Mouse (Mus musculus) gastrocnemius, postnatal 14 days (tissue): ENCODE results near the gene Ccdc34. TPM values are rescaled to one million over a fixed set of nuclear protein-coding genes. Genes with fewer than 3 reads are reported as not detected.
"Not testable (repeated sequence)": the region's sequence is repeated elsewhere in the genome, so short reads cannot be mapped to it uniquely, and the experiment has no call there.

Experiments
- DNase-seq: peaks from one replicate; pipeline ENCODE4 v3.0.0; 2021; ENCODE audit warnings: mixed read lengths
- intact Hi-C: fragments of 180-260 bp; cut with DNase I; formaldehyde crosslinking; loops from one replicate; pipeline ENCODE4 v1.15.1; 2025; ENCODE audit warnings: low total_unique reads
- total RNA-seq, 2 experiments: library from RNA; stranded (reverse); gene quantifications; 2 replicates each; pipeline ENCODE4 v1.2.3; 2021

Gene Ccdc34
- total RNA-seq, 2 experiments from 2014 or later: 5.8 to 6.5 TPM

- intact Hi-C loops: loop anchor here (10.0 kb wide), 1 partner anchor 142 kb away; no protein-coding TSS in a partner anchor
- DNase-seq: no peak
Observed at GRCm38 (mm10) chr2:110063131-110063530, 45.5 kb downstream of the Ccdc34 start.

GRCm38 (mm10) chr2:110068916-110069315 lies 51.3 kb downstream of the Ccdc34 start:
- DNase-seq: no peak

GRCm38 (mm10) chr2:110073023-110073422 lies 55.4 kb downstream of the Ccdc34 start:
- DNase-seq: no peak
- intact Hi-C loops: no loop called here

More at GRCm38 (mm10) chr2:110068916-110069315, 51.3 kb downstream of the Ccdc34 start:
- intact Hi-C loops: loop anchor here (10.0 kb wide), 1 partner anchor 136 kb away; no protein-coding TSS in a partner anchor

GRCm38 (mm10) chr2:110074646-110075452 lies 57.2 kb downstream of the Ccdc34 start:
- DNase-seq: no peak
- intact Hi-C loops: no loop called here

GRCm38 (mm10) chr2:110077240-110077639 lies 59.6 kb downstream of the Ccdc34 start:
- intact Hi-C loops: no loop called here
- no peak for DNase-seq

GRCm38 (mm10) chr2:110077655-110078054 lies 60.0 kb downstream of the Ccdc34 start:
- DNase-seq: no peak
- intact Hi-C loops: no loop called here

- intact Hi-C loops: no loop called here
- DNase-seq: no peak
Observed at GRCm38 (mm10) chr2:110080532-110080931, 62.9 kb downstream of the Ccdc34 start.

GRCm38 (mm10) chr2:110082975-110083374 lies 65.4 kb downstream of the Ccdc34 start:
- intact Hi-C loops: no loop called here
- DNase-seq: no peak

GRCm38 (mm10) chr2:110085701-110086143 lies 68.1 kb downstream of the Ccdc34 start:
- intact Hi-C loops: no loop called here
- DNase-seq: peak; percentile 32

- intact Hi-C loops: no loop called here
- DNase-seq: no peak
Observed at GRCm38 (mm10) chr2:110114133-110114532, 96.5 kb downstream of the Ccdc34 start.

- DNase-seq: no peak
- intact Hi-C loops: no loop called here
Observed at GRCm38 (mm10) chr2:110129396-110129795, 111.8 kb downstream of the Ccdc34 start.

- intact Hi-C loops: no loop called here
- no peak for DNase-seq
Observed at GRCm38 (mm10) chr2:110131573-110131972, 114.0 kb downstream of the Ccdc34 start.

GRCm38 (mm10) chr2:110133356-110134115 lies 115.9 kb downstream of the Ccdc34 start:
- intact Hi-C loops: no loop called here
- DNase-seq: no peak

- intact Hi-C loops: no loop called here
Observed at GRCm38 (mm10) chr2:110134765-110135594, 117.4 kb downstream of the Ccdc34 start.

GRCm38 (mm10) chr2:110137291-110137690 lies 119.7 kb downstream of the Ccdc34 start:
- no peak for DNase-seq

More at GRCm38 (mm10) chr2:110134765-110135594, 117.4 kb downstream of the Ccdc34 start:
- no peak for DNase-seq

GRCm38 (mm10) chr2:110138096-110138495 lies 120.5 kb downstream of the Ccdc34 start:
- DNase-seq: no peak
- intact Hi-C loops: no loop called here

More at GRCm38 (mm10) chr2:110137291-110137690, 119.7 kb downstream of the Ccdc34 start:
- intact Hi-C loops: no loop called here

GRCm38 (mm10) chr2:110147980-110148379 lies 130.4 kb downstream of the Ccdc34 start:
- intact Hi-C loops, DNase-seq: not testable (repeated sequence)

GRCm38 (mm10) chr2:110149246-110149645 lies 131.6 kb downstream of the Ccdc34 start:
- intact Hi-C loops: no loop called here
- no peak for DNase-seq

GRCm38 (mm10) chr2:110156321-110156720 lies 138.7 kb downstream of the Ccdc34 start:
- DNase-seq: no peak
- intact Hi-C loops: no loop called here
